Mouse (Mus musculus) ES-CJ7 (cell line): ENCODE data around the gene Elmod3.

Experiments used
- DNase-seq: peaks from one replicate; pipeline ENCODE4 v3.0.0; 2011; ENCODE audit warnings: low read depth, low spot score

Elmod3 gene

DNA sequence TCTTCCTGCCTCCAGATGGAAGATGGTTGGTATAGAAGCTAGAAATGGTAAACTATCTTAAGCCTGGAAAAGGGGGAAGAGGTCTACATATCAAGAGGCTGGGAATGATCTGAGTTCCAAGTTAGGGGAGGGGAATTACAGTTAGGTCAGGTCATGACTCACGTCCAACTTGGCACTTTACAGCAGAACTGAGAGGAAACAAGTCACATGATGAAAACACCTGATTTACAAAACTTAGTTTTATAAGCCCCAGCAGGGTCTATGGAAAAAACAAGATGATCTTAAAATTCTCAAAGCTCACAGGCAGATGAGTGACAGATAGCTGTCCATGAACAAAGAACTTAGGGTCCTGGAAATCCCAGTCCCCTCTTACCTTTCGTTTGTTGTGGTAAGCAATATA is 16.9 kb upstream of the Elmod3 start:
- DNase-seq: no peak

DNA sequence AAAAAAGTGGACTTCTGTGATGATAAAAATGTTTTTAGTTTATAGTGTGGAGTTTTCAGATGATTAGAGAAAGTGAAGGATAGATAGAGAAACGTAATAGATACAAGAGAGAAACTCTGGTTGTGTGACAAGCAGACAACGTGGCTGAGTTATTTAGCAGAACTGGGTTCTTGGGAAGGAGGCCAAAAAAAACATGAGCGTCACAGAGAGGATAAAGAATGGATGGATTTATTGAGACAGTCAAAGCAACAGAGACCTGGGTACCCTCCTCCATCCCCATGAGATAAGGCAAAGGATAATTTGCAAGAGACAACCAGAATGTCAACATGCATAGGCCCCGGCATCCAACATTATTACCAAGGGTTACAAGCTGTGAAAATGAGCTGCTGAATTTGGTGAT is 12.0 kb upstream of the Elmod3 start:
- DNase-seq: no peak

DNA sequence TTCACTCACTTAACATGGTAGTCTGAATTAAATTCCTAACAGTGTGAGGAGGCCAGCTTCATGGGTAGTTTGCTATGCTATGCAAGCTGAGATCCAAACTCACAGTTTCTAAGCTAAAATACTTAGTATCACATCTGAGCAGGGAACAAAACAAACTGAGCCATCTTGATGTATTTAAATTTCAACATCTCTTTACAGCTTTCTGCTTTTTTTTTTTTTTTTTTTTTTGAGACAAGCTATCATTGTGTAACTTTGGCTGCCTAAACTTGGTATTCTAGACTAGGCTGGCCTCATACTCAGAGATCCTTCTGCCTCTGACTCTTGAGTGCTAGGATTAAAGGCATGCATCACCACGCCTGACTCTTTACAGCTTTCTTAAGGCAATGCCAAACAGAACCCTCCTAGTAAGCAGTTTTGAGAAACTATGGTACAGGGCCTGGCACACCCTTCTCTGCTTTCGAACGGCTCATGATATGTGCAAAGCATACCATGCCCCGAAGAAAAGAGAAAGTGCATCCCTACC is 10.5 kb upstream of the Elmod3 start:
- DNase-seq: no peak

DNA sequence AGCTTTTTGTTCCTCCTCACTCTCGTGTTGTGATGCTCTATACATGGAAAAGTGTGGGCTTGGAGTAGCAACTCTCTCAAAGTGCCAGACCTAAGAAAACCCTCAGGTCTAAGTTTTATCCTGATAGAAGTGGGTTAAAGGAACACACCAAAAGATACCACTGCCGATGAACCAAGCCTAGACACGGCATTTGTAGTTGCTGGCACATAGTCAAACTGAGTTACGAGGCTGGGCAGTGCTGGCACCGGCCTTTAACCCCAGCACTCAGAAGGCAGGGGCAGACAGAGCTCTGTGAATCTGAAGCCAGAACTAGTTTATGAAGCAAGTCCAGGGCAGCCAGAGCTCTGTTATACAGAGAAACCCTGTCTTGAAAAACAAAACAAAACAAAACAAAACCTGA is 9.5 kb upstream of the Elmod3 start:
- DNase-seq: no peak

DNA sequence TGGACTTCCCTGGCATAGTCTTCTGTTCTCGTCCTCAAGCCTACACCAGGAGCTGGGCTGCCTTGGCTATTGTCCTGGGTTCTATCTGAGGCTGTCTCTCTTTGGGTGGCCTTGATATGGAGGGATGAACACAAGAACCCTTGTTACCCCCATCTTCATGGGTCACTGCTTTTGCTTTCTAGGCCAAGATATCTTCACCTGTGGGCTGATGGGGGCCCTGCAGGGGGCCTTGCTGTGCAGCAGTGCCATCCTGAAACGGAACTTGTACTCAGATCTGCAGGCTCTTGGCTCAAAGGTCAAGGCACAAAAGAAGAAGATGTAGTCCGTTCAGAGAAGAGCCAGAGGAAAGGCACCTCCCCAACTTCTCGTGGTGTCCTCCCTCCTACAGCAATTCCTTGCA is 8.8 kb upstream of the Elmod3 start:
- no peak for DNase-seq

DNA sequence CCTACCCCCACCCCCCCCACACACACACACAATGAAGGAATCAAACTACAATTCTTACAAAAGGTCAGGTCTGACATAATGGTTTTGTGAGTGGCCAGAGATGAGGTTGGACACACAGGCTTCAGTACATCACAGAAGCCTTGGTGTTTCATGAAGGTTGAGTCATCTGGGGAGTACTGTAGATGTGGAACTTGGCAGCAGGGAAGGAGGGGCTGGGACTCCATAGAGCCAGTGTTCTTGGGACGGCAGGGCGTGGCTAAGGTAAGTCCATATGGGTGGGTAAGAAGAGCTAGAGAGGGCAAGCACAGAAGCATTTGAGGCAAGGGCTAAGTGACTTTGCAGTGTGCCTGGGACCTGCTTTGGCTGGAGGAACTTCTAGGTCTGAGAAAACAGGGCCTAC is 5.9 kb upstream of the Elmod3 start:
- DNase-seq: no peak

DNA sequence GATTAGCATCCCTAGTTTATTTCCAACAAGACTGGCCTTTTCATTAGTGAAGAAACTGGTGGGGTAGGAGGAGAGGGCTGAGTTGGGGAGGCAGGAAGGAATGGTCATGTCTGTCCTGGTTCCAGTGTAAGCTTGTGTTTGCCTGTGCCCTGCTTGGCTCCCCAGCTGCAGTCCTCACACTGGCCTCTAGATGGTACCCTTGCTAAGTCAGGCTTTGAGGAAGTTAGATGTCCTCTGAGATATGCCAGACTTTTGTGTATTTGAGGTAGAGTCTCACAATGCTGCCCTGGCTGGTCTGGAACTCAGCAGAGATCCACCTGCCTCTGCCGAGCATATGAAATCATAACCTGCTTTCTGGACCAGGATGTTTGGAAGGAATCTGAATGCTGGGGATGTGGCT is 3.5 kb upstream of the Elmod3 start:
- peak; percentile 83 for DNase-seq

DNA sequence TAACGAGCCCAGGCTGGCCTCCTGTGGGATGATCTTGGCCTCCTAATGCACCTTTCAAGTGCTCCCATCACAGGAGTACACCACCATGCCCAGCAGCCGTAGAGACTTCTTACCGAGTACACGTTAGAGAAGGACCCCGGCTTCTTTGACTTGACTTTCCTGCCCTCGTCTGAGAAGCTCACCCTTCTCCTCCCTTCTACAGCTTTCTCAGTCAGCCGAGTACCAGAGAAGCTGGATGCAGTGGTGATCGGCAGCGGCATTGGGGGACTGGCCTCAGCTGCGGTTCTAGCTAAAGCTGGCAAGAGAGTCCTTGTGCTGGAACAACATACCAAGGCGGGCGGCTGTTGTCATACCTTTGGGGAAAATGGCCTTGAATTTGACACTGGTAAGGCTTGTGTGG is 2.6 kb upstream of the Elmod3 start:
- no peak for DNase-seq

DNA sequence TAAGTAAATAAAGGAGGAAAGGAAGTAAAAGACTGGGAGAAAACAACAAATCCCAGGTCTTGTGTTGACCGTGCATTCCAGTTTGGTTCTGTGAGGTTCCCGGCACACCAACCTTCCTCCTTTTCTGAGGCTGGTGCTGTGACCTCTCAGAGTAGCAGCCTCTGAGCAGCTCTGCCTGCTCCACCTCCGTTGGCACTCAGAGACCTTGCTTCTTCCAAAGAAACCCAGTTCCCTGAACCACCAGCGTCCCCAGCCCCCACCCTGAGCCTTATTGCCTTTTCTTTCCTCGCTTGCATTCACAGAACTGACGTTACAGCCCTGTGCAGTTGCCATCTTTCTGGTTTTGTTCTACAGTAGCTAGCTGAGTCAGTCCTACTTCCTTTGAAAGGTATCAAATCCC is 2.0 kb upstream of the Elmod3 start:
- no peak for DNase-seq

DNA sequence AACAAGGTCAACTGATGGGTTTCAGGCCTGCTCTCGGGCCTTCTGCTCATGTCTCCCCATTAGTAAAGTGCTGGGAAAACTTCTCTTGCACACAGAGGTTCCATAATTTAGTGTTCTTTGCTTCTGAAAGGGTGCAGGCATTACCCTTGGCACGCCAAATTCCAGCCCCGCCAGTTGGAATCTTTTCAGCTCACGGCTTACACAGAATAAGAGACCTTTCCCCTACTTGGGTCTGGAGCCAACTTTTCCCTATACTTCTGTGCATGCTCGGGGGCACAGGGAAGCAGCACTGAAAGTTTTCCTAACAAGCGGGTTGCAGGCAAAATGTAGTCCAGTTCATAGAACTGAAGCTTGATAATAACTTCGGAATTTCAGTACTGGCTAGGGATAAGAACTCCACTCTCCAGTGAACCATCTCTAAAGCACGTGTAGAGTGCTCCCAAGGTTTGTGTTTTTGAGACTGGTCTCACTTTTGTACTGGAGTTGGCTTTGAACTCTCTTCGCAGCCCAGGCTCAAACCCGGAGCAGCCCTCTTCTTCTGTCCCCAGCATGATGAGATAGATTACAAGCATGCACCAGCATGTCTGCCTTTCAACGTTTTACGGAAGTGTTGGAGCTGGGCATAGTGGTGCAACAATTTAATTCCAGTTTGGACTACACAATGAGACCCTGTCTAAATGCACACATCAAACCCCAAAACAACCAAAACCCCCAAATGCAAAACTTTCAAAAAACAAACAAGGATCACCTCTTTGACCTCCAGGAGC is 761 bp upstream of the Elmod3 start:
- DNase-seq: no peak

DNA sequence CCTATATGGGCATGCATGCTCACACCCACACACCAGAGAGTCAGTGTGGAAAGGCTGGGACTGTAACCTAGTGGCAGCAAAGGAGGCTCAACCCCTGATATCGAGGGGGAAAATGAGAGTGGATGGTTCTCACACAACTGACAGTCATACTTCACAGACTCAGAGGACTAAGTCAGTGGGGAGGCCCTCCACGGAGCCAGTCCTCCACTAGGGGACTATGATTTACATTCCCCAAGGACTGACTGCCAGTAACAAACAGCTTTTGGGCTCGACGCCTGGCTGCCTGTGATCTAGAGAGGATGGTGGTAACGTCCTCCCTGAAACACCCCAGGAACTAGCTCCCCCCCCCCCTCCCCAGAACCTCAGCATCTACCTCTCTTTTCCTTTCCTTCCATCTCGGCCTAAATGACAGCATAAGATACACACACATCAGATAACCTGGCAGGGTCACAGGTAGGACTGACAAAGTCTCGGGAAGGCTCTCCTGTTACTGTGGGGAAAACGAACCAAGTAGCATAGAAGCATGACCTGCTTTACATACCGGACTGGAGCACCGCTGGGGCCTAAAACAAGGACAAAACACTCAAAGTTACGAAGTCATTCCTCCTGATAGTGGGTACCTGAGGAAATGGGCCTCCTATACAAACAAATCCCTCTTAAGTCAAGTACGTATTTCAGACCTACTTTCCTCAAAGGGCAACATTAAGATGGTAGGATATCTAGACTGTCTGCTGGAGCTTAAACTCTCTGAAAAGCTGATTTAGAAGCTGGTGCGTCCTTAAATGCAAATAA is 934 bp downstream of the Elmod3 start:
- DNase-seq: no peak

DNA sequence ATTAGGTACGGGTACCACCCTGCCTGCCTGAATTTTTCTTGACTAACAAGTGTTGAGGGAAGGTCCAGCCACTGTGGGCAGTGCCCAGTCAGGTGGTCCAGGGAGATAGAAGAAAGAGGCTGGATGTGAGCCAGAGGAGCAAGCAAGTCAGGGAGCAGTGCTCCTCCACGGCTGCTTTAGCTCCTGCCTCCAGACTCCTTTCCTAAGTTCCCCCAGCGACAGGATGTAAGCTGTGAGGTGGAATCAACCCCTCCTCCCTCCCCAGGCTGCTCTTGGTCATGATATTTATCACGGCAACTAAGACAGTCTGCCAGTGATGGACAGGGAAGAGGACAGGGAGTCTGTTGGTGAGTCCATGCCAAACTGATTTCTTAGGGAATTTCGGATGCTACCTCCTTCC is 4.3 kb downstream of the Elmod3 start:
- DNase-seq: no peak

DNA sequence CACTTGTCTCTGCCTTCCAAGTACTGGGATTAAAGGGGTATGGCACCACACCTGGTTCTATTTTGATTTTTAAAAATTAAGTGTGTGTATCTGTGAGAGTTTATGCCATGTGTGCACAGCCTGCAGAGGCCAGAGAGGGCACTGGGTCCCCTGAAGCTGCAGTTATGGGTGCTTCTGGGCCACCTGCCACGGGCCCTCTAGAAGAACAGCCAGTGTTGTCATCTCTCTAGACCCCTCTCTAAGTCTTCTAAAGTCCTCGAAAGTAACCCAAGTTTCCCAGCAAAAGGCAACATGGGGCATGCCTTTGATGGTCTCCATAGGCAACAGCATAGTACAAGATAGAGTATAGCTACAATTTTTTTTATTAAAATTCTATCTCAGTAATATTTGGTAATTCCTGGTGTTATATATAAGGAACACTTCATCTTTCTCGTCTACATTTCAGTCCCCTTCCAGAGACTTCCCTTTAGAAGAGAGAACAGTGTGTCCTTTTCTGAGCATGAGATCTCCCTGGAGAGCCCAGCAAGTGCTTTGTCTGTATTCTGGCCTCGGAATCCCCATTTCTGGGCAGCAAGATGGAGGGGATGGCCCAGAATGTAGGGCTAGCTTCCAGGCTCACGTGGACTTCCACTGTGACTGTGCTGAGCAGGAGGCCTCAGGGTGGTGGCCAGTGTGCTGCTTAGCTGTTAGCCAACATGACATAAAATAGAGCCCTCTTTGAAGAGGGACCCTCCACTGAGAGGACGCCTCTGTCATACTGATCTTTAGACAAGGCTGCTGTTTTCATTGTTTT is 5.0 kb downstream of the Elmod3 start:
- no peak for DNase-seq

DNA sequence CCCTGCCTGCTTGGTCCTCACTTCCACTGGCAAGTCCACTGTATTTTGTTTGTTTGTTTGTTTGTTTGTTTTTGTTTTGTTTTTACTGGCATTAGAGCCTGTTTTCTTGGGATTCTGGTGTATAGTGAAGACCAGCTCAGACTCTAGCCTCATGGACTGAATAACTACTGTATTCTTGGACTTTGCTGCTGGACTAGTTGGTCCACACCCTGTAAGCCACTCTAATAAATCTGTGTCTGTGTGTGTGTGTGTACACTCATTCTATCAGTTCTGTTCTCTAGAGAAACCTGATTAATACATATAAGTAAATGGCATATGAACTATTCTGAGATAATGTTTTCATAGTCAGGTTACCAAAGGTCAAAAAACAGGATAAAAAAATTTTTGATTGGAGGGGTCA is 8.1 kb downstream of the Elmod3 start:
- DNase-seq: no peak

DNA sequence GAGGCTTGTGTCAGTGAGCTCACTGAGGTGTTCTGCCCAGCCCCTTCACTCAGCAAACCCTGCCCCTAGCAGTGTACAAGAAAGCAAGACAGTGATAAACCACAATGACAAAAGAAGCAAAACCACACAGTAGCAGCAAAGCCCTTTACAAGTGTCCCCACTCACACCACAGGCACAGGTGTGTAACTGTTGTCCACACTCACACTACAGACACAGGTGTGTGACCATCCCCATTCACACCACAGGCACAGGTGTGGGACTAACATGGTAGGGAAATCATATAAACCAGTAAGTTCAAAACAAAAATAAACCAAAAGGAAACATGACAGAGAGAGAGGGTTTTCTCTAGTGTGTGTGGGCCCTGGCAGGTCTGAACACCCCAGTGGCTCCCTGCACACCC is 9.9 kb downstream of the Elmod3 start:
- no peak for DNase-seq

DNA sequence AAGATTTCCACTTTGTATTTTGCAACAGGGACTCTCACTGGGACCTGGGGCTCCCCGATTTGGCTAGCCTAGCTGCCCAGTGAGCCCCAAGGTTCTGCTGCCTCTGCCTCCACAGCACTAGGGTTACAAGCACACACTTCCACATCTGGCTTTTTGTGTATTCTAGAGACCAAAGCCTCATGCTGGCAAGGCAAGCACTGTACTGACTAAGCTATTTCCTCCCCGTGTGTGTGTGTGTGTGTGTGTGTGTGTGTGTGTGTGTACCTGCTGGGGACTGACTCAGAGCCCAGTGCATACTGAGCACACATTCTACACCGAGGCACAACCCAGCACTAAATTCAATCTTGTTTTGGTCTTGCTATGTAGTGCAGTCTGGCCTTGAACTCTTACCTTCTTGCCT is 11.5 kb downstream of the Elmod3 start:
- DNase-seq: no peak

DNA sequence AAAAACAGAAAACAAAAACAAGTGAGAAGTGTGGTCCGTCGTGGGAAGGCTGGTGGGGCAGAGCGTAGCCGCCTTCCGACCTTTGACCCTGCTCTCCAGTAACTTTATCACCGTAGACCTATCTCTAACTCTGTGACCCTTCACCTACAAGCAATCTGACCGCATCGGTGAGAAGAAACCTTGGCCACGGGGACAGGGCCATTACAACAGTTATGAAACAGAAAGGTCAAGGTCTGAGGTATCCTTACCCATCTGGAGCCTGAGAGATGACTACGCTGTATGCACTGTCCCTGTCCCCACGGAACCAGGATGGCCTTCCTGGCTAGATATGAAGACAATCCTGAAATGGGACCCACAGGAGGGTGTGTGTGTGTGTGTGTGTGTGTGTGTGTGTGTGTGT is 14.1 kb downstream of the Elmod3 start:
- no peak for DNase-seq

DNA sequence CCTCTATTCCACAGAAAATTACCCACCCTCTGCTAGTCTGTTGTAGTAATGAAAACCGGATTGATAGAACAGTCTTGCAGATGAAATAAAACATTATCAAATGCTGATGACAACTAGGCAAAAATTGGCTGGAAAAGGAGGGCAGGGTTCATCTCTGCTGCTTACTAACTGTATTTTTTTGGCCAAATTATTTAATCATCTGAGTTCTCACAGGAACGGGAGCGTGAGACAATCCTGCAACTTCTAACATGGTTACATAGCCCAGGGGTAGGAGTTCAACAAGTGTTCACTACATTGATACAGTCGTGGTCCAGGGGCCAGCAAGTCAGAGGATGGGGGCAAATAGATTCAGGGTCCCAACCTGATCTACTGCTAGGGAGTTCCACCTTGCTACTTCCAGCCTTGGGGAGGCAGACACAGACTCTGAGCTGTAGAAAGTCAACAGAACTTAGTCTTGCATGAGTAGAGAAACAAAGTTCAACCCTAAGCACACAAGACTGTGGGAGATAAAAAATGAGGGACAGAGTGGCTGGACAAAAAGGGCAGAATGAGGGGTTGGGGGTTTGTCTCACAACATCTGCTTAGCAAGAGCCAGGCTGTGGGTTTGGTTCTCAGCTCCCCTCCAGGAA is 14.9 kb downstream of the Elmod3 start:
- no peak for DNase-seq

DNA sequence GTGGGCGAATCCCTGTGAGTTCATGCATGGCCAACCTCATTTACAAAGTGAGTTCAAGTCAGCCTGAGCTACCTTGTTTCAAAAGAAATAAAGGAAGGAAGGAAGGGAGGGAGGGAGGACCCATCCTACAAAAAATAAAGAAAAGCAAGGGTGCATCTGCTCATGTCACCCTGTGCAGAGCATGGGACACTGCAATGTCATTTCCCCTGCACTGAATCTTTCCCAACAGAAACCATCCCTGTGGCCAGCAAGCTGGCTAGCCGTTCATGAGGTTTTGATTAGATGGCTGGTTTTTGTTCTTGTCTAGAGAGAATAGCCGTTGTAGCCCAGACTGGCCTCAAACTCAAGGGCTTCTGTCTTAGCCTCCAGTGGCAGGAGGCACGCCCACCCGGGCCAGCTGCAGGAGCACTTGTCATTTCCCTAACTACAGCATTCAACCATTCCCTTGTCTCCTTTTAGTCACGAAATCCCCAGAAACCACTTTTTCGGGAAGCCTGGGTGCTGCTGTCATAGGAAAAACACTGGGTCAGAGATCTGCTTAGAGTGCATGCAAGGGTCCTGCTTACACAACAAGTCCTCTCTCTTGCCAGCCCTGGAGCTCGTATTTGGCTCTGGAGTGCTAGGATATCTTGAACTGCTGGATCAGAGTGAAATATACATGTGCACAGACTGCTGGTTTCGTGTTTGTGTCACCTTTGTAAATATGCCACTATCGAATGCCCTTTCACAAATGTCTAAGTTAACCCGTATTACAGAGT is 16.4 kb downstream of the Elmod3 start:
- DNase-seq: no peak

DNA sequence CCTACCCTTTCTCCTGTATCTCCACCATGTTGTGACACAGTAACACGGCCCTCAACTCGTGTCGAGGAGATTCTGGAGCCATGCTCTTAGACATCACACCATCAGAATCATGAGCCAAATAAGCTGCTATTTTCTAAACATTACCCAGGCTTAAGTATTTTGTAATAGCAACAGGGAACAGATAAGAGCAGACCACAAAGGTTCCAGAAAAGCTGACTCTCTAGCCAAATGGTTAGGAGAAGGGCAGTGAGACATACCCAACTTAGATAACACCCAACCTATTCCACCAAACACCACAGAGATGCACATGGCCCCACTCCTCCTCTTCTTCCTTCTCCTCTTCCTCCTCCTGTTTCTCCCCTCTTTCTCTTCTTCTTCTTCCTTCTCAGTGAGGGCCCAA is 22.2 kb downstream of the Elmod3 start:
- DNase-seq: no peak

DNA sequence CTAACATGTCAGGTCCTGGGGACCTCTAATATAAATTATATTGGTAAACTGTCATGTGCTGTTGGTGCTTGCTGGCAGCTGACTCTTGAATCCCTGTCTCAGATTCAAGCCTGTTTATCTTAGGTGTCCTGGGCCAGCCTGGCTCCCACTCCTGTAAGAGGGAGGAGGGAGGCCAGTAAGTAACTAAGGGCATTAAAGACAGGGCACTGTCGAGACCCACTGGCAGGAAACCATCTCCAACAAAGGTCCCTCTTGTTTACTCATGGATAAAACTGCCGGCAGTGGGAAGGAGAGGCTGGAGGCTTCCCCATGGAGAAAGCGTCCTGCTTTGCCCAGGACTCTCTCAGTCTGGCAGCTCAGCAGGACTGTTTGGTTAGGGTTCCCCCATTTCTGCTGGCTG is 26.4 kb downstream of the Elmod3 start:
- DNase-seq: no peak
